Mouse (Mus musculus) neural tube, embryonic 15.5 days (tissue): Measurements from ENCODE around the gene Tex21. TPM values are rescaled to one million over a fixed set of nuclear protein-coding genes. Genes with fewer than 3 reads are reported as not detected.
"Not testable (repeated sequence)": the region's sequence is repeated elsewhere in the genome, so short reads cannot be mapped to it uniquely, and the experiment has no call there.

Experiments used
- ATAC-seq: fragments of 200-750 bp; cut with Nextera tagmentation; 2 replicates; pipeline ENCODE4 v1.8.0; 2017; ENCODE audit warnings: mild to moderate bottlenecking, moderate TSS enrichment, moderate library complexity; ENCODE audit not compliant: low FRiP score
- H3K27ac ChIP-seq: fragments of 300-500 bp; sonication (generic); replicated peaks from 2 replicates; pipeline ENCODE4 v1.5.1; 2015; ENCODE audit warnings: mild to moderate bottlenecking, inconsistent platforms
- H3K27me3 ChIP-seq: fragments of 300-500 bp; sonication (generic); replicated peaks from 2 replicates; pipeline ENCODE4 v1.6.1; 2015; ENCODE audit warnings: inconsistent platforms
- H3K36me3 ChIP-seq: fragments of 300-500 bp; sonication (generic); 2 replicates; pipeline ENCODE4 v1.6.1; 2015; ENCODE audit warnings: inconsistent platforms
- H3K4me1 ChIP-seq: fragments of 300-500 bp; sonication (generic); 2 replicates; pipeline ENCODE4 v1.6.1; 2015; ENCODE audit warnings: inconsistent platforms
- H3K4me2 ChIP-seq: fragments of 300-500 bp; sonication (generic); 2 replicates; pipeline ENCODE4 v1.6.1; 2015; ENCODE audit warnings: inconsistent platforms, mild to moderate bottlenecking, moderate library complexity
- H3K4me3 ChIP-seq: fragments of 300-500 bp; sonication (generic); replicated peaks from 2 replicates; pipeline ENCODE4 v1.5.1; 2015; ENCODE audit warnings: mild to moderate bottlenecking, inconsistent platforms
- H3K9ac ChIP-seq: fragments of 300-500 bp; sonication (generic); replicated peaks from 2 replicates; pipeline ENCODE4 v1.6.1; 2015; ENCODE audit warnings: mild to moderate bottlenecking, inconsistent platforms
- H3K9me3 ChIP-seq: fragments of 300-500 bp; sonication (generic); replicated peaks from 2 replicates; pipeline ENCODE4 v1.6.1; 2016; ENCODE audit warnings: inconsistent platforms
- WGBS: fragments of 180-500 bp; shearing (Covaris S2); methylation state at CpG from one replicate; pipeline ENCODE4 v1.1.7; 2015; ENCODE audit warnings: mixed read lengths; 5-methylcytosine and 5-hydroxymethylcytosine counted together
- polyA plus RNA-seq: library from polyadenylated mRNA; unstranded; fragments of >200 nt; fragmentation: Nextera tagmentation; extraction: Ambion mirVana; gene quantifications from 2 replicates; pipeline ENCODE4 v1.2.1, GENCODE M21; 2015

Gene Tex21
- polyA plus RNA-seq, 1 experiment from 2014 or later = not detected

GRCm38 (mm10) chr12:76177000-76177863 is 69.3 kb downstream of the Tex21 start, which contains the start of gene Esr2:
Esr2 (minus strand) TSS chr12:76177259.
- Histone ChIP-seq H3K27me3 (0 out of 2 replicates have a peak, but pooled peaks cover 3% of the 10 kb centered on the region), H3K4me1 (peaks cover 10% of the 10 kb centered on the region), H3K9me3 (no peaks in the 10 kb centered on the region), H3K27ac (no peak within 1 kb of the TSS), H3K4me2 (peak within 1 kb of the TSS; percentile 94), H3K4me3 (peak within 1 kb of the TSS; percentile 45), H3K9ac (peak within 1 kb of the TSS; percentile 34), H3K36me3 (no peaks in the 10 kb centered on the region)
- under 1% methylated on average over 39 of the region's 39 CpGs for WGBS
- ATAC-seq = 0 out of 2 replicates have a peak, but pooled peaks have one; percentile 69

GRCm38 (mm10) chr12:76165641-76166040 is 80.9 kb downstream of the Tex21 start:
- no peak overlapping the region for H3K4me3 ChIP-seq
- no peaks in the 10 kb centered on the region for H3K27me3 ChIP-seq
- H3K9ac ChIP-seq = no peak overlapping the region
- ATAC-seq = no peak
- no peaks in the 10 kb centered on the region for H3K9me3 ChIP-seq
- no peak overlapping the region for H3K4me2 ChIP-seq
- no peaks in the 10 kb centered on the region for H3K36me3 ChIP-seq
- no peak overlapping the region for H3K27ac ChIP-seq
- 66% methylated on average over 5 of the region's 5 CpGs for WGBS
- H3K4me1 ChIP-seq = no peaks in the 10 kb centered on the region

GRCm38 (mm10) chr12:76152389-76152788 is 94.2 kb downstream of the Tex21 start:
- Histone ChIP-seq H3K9ac (0 out of 2 replicates have a peak overlapping the region, but pooled peaks have one; percentile 30), H3K4me3 (peak overlapping the region; percentile 33), H3K4me2 (peak overlapping the region; percentile 62)
- not testable (repeated sequence) for ATAC-seq, H3K27me3 ChIP-seq, H3K27ac ChIP-seq, H3K36me3 ChIP-seq, H3K9me3 ChIP-seq, H3K4me1 ChIP-seq
- 15% methylated on average over 30 of the region's 30 CpGs for WGBS

Other genes starting within 250 kb of the Tex21 start
- 0.11 and 0.17 TPM in 2 replicates for gene Esr2, start 69.5 kb downstream of the Tex21 start, polyA plus RNA-seq
- gene Mthfd1, start 8.6 kb upstream of the Tex21 start, polyA plus RNA-seq = 29.3 and 43.5 TPM in 2 replicates
- gene Akap5, start 78.1 kb upstream of the Tex21 start, polyA plus RNA-seq = 11.9 and 12.6 TPM in 2 replicates
- gene Zbtb25, start 122.9 kb upstream of the Tex21 start, polyA plus RNA-seq = 13.1 and 15.2 TPM in 2 replicates
- gene Zbtb1, start 123.5 kb upstream of the Tex21 start, polyA plus RNA-seq = 3.3 and 4.4 TPM in 2 replicates
- 5.7 and 8.2 TPM in 2 replicates for gene Hspa2, start 157.4 kb upstream of the Tex21 start, polyA plus RNA-seq
- gene Ppp1r36, start 170.8 kb upstream of the Tex21 start, polyA plus RNA-seq = 0.92 and 1.6 TPM in 2 replicates